In genomic region chr8:123717104-123717503, GRCm38 (mm10) we compare ENCODE assay signal across 12 mouse cellular contexts.
DNase-seq lines count a peak whose midpoint lies in the region; ATAC-seq and TF ChIP-seq lines count a peak whose summit lies in the region.
"Had no signal": no experiment of that assay in that cellular context is flagged by ENCODE, and none has a peak within 500 bp of the region (broad histone marks: within the 10 kb centered on the region; RNA-seq: fewer than 3 reads in every experiment).

No protein-coding gene starts in this region.

- H3K4me3 ChIP-seq in kidney, embryonic 16.5 days (ENCODE audit: low read length) = no peak overlapping the region
- no peak overlapping the region for H3K4me3 ChIP-seq in C2C12 (ENCODE audit: insufficient read depth, poor library complexity, severe bottlenecking)
- H3K4me3 ChIP-seq in limb, embryonic 10.5 days = no peak overlapping the region
- H3K4me3 ChIP-seq: forebrain, embryonic 12.5 days; neural tube, embryonic 12.5 days had no signal

- H3K79me2 ChIP-seq in C2C12 (ENCODE audit: control insufficient read depth, insufficient read depth) = no peaks in the 10 kb centered on the region

- H3K9ac ChIP-seq in kidney, embryonic 16.5 days (replicated peaks; ENCODE audit: low read length) = no peak overlapping the region
- H3K9ac ChIP-seq: forebrain, embryonic 12.5 days; neural tube, embryonic 12.5 days had no signal

- DNase-seq in kidney, postnatal 25 days = no peak
- DNase-seq in 3134 (ENCODE audit: extremely low read depth, insufficient read length, low spot score) = peak; percentile 43
- no peak for DNase-seq in limb, embryonic 10.5 days (ENCODE audit: low spot score)
- no peak for DNase-seq in cerebellum, adult 9-11 months
- DNase-seq: cerebellum, adult 11 months; gastrocnemius, postnatal 10 days had no signal

- no peaks in the 10 kb centered on the region for H3K79me3 ChIP-seq in C2C12 (ENCODE audit: low read depth)

- peak overlapping the region; percentile 31 for H3ac ChIP-seq in C2C12 (ENCODE audit: control insufficient read depth, insufficient read length, low read depth)

- H3K4me2 ChIP-seq in kidney, embryonic 16.5 days (replicated peaks; ENCODE audit: low read depth, low read length) = no peak overlapping the region
- H3K4me2 ChIP-seq: forebrain, embryonic 12.5 days; neural tube, embryonic 12.5 days had no signal

- H3K36me3 ChIP-seq in kidney, embryonic 16.5 days (ENCODE audit: insufficient read depth, low read length) = no peaks in the 10 kb centered on the region
- no peaks in the 10 kb centered on the region for H3K36me3 ChIP-seq in C2C12 (ENCODE audit: control insufficient read depth, insufficient read depth)
- no peaks in the 10 kb centered on the region for H3K36me3 ChIP-seq in limb, embryonic 10.5 days
- H3K36me3 ChIP-seq: forebrain, embryonic 12.5 days; neural tube, embryonic 12.5 days had no signal

- H3K27ac ChIP-seq in kidney, embryonic 16.5 days (ENCODE audit: low read length) = peak overlapping the region; percentile 25; the same call in 1 of the 2 replicates
- H3K27ac ChIP-seq in limb, embryonic 10.5 days = peak overlapping the region; percentile 75
- H3K27ac ChIP-seq: macrophage; neural tube, embryonic 12.5 days had no signal

- TF ChIP-seq CTCF in C2C12 (IDR thresholded peaks at IDR 0.05; ENCODE audit: control insufficient read depth, insufficient read depth, insufficient read length) = no peak

- H3K9me3 ChIP-seq in kidney, embryonic 16.5 days (ENCODE audit: low read length) = no peaks in the 10 kb centered on the region
- H3K9me3 ChIP-seq in limb, embryonic 10.5 days (replicated peaks) = no peaks in the 10 kb centered on the region
- H3K9me3 ChIP-seq: forebrain, embryonic 12.5 days; neural tube, embryonic 12.5 days had no signal

- peaks cover 31% of the 10 kb centered on the region for H3K4me1 ChIP-seq in kidney, embryonic 16.5 days (ENCODE audit: insufficient read depth, low read length)
- H3K4me1 ChIP-seq in limb, embryonic 10.5 days = peaks cover 48% of the 10 kb centered on the region

- no peaks in the 10 kb centered on the region for H3K27me3 ChIP-seq in kidney, embryonic 16.5 days (ENCODE audit: insufficient read depth, low read length)
- no peaks in the 10 kb centered on the region for H3K27me3 ChIP-seq in C2C12 (ENCODE audit: control insufficient read depth, insufficient read depth, insufficient read length)
- H3K27me3 ChIP-seq in limb, embryonic 10.5 days (ENCODE audit: low read depth, poor library complexity, severe bottlenecking) = no peaks in the 10 kb centered on the region
- H3K27me3 ChIP-seq: forebrain, embryonic 12.5 days; neural tube, embryonic 12.5 days had no signal

- WGBS in kidney, embryonic 16.5 days = 52% methylated on average over 2 of the region's 2 CpGs
- 52% methylated on average over 2 of the region's 2 CpGs for WGBS in limb, embryonic 10.5 days

- ATAC-seq in kidney, embryonic 16.5 days (ENCODE audit: low FRiP score, low TSS enrichment) = no peak
- no peak for ATAC-seq in inflammation-experienced regulatory T-cells, adult 6 months

TF ChIP-seq in C2C12, 6 proteins besides CTCF, POLR2A, EP300 and RAD21:
- TF ChIP-seq CEBPB (IDR thresholded peaks at IDR 0.05; ENCODE audit: low read depth) (no peak), MAX (IDR thresholded peaks at IDR 0.05) (no peak), MYOD1 (IDR thresholded peaks at IDR 0.05; ENCODE audit: control insufficient read depth, insufficient read length, low read depth) (no peak), FOSL1 (IDR thresholded peaks at IDR 0.05; ENCODE audit: insufficient read depth, low read length, poor library complexity, severe bottlenecking) (no peak), USF1 (IDR thresholded peaks at IDR 0.05; ENCODE audit: low read depth) (no peak), MYOG (IDR thresholded peaks at IDR 0.05; ENCODE audit: control insufficient read depth, extremely low read depth, insufficient read length) (no peak)
